Mouse (Mus musculus) urinary bladder, postnatal 25 days (tissue): ENCODE results near the gene 1700025B11Rik.
A peak's percentile ranks its signal among the peaks of the same experiment; 100 is the strongest.
"Not testable (repeated sequence)": the region's sequence is repeated elsewhere in the genome, so short reads cannot be mapped to it uniquely, and the experiment has no call there.

Experiments used
- DNase-seq: peaks from one replicate; pipeline ENCODE4 v3.0.0; 2022; ENCODE audit warnings: low spot score

Gene 1700025B11Rik

DNA sequence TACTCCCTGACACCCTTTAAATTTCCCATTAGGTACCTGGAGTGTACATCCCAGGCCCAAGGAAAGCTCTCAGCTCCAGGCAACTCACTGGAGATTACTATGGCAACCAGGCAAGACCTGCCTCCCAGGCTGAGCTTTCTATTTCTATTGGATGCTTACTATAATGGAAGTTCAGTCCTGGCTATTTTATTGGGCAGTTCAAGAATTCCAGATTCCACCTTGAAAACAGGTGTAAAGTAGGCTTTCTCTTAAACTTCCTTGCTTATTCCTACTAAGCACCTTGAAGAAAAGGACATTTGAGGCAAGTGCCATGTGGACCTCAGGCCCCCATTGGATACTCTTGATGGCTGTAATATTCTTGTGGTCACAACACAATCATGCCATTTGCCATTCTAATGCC is at the start of gene 1700025B11Rik:
Gene 1700025B11Rik, minus strand, starts transcription at position 101 of the 400 bp plus-strand sequence.
- no peak for DNase-seq

DNA sequence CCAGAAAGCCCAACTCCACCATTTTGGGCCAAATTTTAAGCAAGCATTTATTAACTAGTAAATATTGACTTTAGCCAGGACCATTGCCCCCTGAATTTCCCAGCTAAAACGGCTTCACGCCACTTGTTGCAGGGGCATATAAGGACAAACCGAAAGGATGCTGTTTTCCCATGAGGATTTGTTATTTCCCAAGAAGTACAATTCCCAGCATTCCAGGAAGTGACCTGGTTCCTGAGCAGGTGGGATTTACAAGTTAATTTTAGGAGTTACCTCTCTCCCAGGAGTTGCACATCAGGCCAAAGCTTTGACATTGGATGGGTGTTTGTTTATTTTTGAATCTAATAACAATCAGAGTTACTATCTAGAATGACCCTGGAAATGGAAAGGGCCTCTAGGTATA is 44.4 kb upstream of the 1700025B11Rik start:
- DNase-seq = no peak

DNA sequence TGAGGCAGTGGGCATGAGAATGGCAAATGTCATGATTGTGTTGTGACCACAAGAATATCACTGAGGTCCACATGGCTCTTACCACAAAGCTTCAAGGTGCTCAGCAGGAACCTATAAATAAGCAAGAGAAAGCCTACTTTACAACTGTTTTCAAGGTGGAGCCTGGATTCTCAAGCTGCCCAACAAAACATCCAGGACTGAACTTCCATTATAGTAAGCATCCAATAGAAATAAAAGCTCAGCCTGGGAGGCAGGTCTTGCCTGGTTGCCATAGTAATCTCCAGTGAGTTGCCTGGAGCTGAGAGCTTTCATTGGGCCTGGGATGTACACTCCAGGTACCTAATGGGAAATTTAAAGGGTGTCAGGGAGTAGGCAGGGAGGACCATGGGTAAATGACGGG is 37.3 kb upstream of the 1700025B11Rik start, which contains the start of gene Gm36245:
Gene Gm36245, plus strand, starts transcription at position 301 of the 400 bp plus-strand sequence.
- no peak for DNase-seq

- no peak for DNase-seq
Measured at GRCm38 (mm10) chr15:77598429-77598828, 36.7 kb upstream of the 1700025B11Rik start.

DNA sequence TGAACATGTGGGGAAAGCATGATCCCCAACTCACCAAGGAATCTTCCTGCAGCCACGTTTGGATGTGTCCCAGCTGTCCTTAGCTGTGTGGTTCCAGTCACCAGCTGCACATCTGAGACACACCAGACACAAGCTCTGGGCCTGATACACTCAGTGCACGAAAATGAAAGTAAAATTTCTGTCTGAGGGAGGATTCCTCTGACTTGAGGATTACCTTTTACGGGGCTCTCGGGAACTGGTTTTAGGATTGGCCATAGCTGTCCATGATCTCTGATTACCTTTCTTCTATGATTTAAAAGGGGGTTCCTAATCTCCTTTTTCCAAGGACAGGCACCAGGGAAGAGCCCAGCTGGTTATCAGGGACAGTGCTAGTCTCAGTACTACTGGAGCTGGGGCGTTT is 34.3 kb upstream of the 1700025B11Rik start, which contains the start of gene Apol10b:
Gene Apol10b, minus strand, starts transcription at position 165 of the 400 bp plus-strand sequence.
- DNase-seq = no peak

DNA sequence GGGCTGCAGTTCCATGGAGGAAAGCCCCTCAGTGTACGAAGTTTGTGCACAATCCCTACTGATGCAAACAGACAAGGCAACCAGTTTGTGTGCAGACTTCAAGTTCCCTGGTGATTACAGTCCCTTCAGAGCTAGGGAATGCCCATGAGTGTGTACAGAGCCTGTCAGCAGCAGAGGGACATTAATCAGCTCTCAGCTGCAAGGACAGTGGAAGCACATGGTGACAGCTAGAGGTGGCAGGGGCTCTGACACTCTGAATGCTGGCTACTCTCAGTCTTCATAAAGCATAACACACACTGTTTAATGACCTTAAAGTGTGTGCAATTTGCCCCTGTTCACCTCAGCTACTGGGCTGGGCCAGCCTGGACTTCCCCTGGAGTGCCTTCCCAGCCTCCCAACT is 31.9 kb upstream of the 1700025B11Rik start:
- DNase-seq = no peak

GRCm38 (mm10) chr15:77590881-77591280 is 29.2 kb upstream of the 1700025B11Rik start:
- no peak for DNase-seq

- DNase-seq = no peak
Measured at GRCm38 (mm10) chr15:77588981-77589380, 27.3 kb upstream of the 1700025B11Rik start.

- no peak for DNase-seq
Measured at GRCm38 (mm10) chr15:77587026-77587425, 25.3 kb upstream of the 1700025B11Rik start.

GRCm38 (mm10) chr15:77581681-77582080 is 20.0 kb upstream of the 1700025B11Rik start:
- no peak for DNase-seq

DNA sequence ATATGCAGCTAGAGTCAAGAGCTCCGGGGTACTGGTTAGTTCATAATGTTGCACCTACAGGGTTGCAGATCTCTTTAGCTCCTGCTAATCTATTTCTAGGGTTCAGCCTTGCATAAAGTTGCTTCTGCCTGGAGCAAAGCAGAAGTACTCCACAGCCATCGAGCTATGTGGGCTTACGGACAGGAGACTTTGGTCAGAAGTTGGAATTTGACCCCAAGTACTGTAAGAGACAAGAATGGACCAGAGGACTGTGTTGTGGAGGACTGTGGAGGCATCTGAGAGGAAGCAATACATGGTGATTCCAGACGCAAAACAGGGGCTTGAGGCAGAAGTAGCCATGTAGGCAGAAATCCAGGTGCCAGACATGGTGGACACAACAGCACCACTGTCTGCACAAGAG is 17.6 kb upstream of the 1700025B11Rik start:
- DNase-seq = no peak

- no peak for DNase-seq
Measured at GRCm38 (mm10) chr15:77578801-77579200, 17.1 kb upstream of the 1700025B11Rik start.

DNA sequence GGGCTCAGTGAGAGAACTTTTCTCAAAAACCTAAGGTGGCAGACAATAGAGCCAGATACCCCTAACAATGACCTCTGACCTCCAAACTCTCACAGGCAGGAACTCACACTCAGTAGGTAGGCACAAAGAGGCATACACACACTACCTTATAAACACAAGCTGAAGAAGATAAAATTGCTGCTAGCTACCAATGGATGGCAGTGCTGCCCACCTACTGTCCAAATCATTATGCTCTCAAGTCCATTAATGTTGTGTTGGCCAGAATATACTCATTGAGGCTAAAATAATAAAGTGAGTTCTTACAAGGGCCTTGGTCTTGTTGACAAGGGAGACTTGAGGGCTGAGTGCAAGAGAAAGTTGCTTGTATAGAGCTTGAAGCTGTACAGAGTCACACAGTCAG is 1.5 kb upstream of the 1700025B11Rik start:
- DNase-seq = no peak

DNA sequence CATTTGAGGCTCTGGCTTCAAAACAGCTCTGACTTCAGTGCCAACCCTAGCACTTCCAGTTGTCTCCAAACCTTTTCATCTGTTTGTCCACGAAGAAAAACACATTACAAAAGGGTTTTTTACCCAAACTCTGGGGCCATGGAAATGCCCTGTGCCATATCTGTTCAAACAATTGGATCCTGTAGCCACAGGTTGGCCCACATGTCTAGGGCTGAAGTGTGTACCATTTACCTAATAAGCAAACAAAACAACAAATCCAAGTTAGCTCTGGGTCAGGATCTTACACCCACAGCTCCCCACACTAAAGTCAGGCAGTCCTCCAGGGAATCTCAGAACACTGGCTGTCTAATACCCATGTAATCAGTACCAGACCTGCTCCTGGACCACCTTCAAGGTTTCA is 22.5 kb downstream of the 1700025B11Rik start:
- not testable (repeated sequence) for DNase-seq

DNA sequence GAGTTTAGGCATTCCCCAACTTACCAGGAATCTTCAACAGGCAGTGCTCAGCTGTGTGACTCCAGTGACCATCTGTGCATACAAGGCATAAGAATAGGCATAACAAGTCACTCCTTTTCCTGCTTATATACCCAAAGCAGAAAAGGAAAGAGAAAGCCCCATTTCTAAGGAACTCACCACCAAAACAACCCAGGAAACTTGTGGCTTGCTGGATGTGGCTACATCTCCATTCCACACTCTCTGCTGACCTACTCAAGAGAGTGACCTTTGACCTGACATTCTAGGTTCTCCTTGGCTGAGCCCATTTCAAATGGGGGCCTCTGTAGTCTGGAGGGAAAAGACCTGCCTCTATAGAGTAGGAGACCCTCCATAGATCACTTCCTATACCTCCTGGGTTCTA is 28.5 kb downstream of the 1700025B11Rik start, which contains the start of gene Apol7c:
Gene Apol7c, minus strand, starts transcription at position 101 of the 400 bp plus-strand sequence.
- no peak for DNase-seq

DNA sequence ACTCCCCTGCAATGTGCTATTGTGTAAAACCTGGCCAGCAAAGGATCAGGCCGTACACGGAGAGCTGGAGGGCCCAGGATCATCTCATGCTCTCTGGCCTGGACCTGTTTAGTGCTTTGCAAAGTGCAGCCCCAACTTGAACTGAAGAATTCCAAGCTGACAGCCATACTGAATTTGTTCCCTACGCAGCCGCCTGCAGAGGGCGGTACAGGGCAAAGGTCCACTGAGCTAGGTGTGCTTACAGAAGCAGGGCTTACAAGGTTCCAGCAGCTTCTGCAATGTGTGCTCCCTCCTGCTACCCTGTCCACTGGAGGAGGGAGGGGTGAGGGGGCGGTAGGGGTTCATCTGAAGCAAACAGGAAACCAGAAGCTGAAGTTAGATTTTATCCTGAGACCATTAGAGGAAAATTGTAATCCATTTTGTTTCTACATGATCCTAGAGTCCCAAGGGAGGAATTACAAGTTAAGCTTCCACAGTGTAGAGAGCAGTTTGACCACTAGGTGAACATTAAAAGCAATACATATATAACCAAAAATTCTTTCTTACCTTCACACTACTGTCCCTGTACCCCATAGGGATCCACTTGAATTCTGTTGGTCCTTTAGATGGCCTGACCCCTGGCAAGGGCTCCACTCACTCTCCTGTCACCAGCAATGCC is 38.4 kb downstream of the 1700025B11Rik start:
- peak; percentile 46 for DNase-seq

DNA sequence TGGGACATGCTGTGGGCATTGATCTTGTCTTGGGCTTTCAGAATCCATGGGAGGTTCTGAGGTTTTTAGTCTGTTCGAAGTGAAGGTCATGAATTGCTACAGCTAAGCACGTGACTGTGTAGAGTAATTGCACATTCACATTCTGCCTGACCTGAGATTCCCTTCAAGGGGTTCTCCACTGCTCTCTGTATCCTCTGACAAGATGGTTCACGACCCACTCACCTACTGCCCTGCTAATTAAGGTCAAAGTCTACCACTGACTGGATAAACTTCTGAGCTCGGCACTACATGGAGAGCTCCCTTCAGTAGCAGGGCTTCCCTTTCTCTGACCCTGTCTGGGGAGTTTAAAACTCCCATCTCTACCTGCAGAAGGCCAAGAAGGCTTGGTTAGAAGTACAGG is 41.1 kb downstream of the 1700025B11Rik start:
- DNase-seq = not testable (repeated sequence)
